Mouse (Mus musculus): ENCODE results near the gene Tpd52l2. TPM values are rescaled to one million over a fixed set of nuclear protein-coding genes. Genes with fewer than 3 reads are reported as not detected.
A peak's percentile ranks its signal among the peaks of the same experiment; 100 is the strongest.

The Tpd52l2 gene
- polyA plus RNA-seq, 1 experiment from 2014 or later = 144 TPM

DNA sequence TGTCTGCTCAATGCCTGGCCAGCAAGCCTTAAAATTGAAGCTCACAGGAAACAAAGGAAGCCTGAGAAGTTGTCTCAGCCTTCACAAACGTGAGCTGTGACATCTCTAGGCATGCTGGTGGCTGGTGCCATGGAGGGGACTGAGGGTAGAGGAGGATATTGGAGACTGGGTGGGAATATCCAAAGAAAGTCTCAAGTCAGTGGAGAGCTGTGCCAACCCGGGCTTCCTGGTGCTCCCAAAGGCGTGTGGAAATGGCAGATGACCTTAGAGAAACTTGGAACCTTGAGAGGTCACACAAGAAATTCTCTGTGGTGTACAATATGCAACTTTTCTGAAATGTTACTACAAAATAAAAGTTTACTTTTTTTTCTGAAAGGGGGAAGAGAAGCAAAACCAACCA, 31.5 kb upstream of the Tpd52l2 start:
- Histone ChIP-seq H3K36me3 (ENCODE audit: insufficient read depth, low read length) (no peaks in the 10 kb centered on the region), H3K27me3 (ENCODE audit: insufficient read depth, low read length) (no peaks in the 10 kb centered on the region), H3K27ac (no peak overlapping the region), H3K9me3 (replicated peaks; ENCODE audit: low read length) (no peaks in the 10 kb centered on the region), H3K4me2 (ENCODE audit: low read length) (no peak overlapping the region), H3K4me1 (replicated peaks; ENCODE audit: insufficient read depth, low read length) (peaks cover 3% of the 10 kb centered on the region; the same call in 1 of the 2 replicates), H3K9ac (ENCODE audit: low read depth, low read length) (no peak overlapping the region), H3K4me3 (replicated peaks; ENCODE audit: low read depth, low read length) (no peak overlapping the region)
- TF ChIP-seq CTCF (IDR thresholded peaks at IDR 0.05; ENCODE audit: low read depth) = no peak
- ATAC-seq (replicated peaks; ENCODE audit: low FRiP score, low read depth) = no peak
- no peak for DNase-seq (ENCODE audit: low spot score)
- WGBS = 60% methylated on average over 3 of the region's 3 CpGs

DNA sequence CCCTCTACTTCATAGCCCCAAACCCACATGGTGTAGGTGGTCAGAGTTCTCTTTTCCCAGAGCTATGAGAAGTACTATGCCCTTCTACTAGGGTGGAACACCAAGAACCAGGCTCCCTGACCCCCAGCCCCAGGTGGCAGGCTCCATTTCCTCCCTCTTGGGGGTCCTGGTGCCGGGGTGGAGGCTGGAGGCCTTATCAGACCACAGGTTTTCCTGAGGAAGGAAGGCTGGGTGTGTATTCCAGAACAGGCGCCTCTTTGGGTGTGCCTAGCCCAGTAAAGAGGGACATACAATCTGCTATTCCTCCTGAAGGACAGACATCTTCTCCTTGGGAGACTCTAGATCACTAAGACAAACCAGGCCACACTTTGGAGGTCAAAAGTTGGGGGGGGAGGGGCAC, 26.7 kb upstream of the Tpd52l2 start:
- H3K9ac ChIP-seq (ENCODE audit: low read depth, low read length) = no peak overlapping the region
- no peak for ATAC-seq (replicated peaks; ENCODE audit: low FRiP score, low read depth)
- WGBS = 78% methylated on average over 2 of the region's 2 CpGs
- no peak overlapping the region for H3K4me3 ChIP-seq (replicated peaks; ENCODE audit: low read depth, low read length)
- TF ChIP-seq CTCF (IDR thresholded peaks at IDR 0.05; ENCODE audit: low read depth) = no peak
- no peak for DNase-seq (ENCODE audit: low spot score)
- H3K27ac ChIP-seq = 0 out of 2 replicates have a peak overlapping the region, but pooled peaks have one; percentile 68
- H3K9me3 ChIP-seq (replicated peaks; ENCODE audit: low read length) = no peaks in the 10 kb centered on the region
- no peaks in the 10 kb centered on the region for H3K27me3 ChIP-seq (ENCODE audit: insufficient read depth, low read length)
- no peak overlapping the region for H3K4me2 ChIP-seq (ENCODE audit: low read length)
- H3K4me1 ChIP-seq (replicated peaks; ENCODE audit: insufficient read depth, low read length) = peaks cover 4% of the 10 kb centered on the region; the same call in 1 of the 2 replicates
- H3K36me3 ChIP-seq (ENCODE audit: insufficient read depth, low read length) = no peaks in the 10 kb centered on the region

DNA sequence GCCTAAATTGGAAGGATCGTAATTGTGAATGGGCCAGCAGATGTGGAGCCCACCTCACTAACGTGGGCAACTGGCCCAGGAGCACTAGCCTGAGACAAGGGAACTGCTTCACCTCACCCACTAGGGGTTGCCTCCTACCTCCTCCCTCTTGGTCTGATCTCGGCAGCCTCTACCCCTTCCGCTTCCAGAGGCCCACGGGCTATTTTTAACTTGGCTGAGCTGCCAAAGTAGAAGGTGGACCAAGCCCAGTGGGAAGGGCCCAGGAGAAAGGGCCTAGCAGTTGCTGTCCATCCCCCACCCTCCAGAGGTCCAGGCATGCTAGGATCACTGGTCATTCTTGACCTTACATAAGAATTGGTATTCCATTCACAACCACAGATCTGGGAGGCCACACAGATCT, 25.7 kb upstream of the Tpd52l2 start:
- TF ChIP-seq CTCF (IDR thresholded peaks at IDR 0.05; ENCODE audit: low read depth) = peak; percentile 13; the same call in 1 of the 2 replicates
- no peak overlapping the region for H3K4me3 ChIP-seq (replicated peaks; ENCODE audit: low read depth, low read length)
- ATAC-seq (replicated peaks; ENCODE audit: low FRiP score, low read depth) (no peak), DNase-seq (ENCODE audit: low spot score) (peak; percentile 54)
- H3K27me3 ChIP-seq (ENCODE audit: insufficient read depth, low read length) = no peaks in the 10 kb centered on the region
- H3K9me3 ChIP-seq (replicated peaks; ENCODE audit: low read length) = no peaks in the 10 kb centered on the region
- H3K4me1 ChIP-seq (replicated peaks; ENCODE audit: insufficient read depth, low read length) = peaks cover 4% of the 10 kb centered on the region; the same call in 1 of the 2 replicates
- 38% methylated on average over 5 of the region's 5 CpGs for WGBS
- H3K9ac ChIP-seq (ENCODE audit: low read depth, low read length) = no peak overlapping the region
- no peak overlapping the region for H3K4me2 ChIP-seq (ENCODE audit: low read length)
- no peaks in the 10 kb centered on the region for H3K36me3 ChIP-seq (ENCODE audit: insufficient read depth, low read length)
- H3K27ac ChIP-seq = peak overlapping the region; percentile 68

DNA sequence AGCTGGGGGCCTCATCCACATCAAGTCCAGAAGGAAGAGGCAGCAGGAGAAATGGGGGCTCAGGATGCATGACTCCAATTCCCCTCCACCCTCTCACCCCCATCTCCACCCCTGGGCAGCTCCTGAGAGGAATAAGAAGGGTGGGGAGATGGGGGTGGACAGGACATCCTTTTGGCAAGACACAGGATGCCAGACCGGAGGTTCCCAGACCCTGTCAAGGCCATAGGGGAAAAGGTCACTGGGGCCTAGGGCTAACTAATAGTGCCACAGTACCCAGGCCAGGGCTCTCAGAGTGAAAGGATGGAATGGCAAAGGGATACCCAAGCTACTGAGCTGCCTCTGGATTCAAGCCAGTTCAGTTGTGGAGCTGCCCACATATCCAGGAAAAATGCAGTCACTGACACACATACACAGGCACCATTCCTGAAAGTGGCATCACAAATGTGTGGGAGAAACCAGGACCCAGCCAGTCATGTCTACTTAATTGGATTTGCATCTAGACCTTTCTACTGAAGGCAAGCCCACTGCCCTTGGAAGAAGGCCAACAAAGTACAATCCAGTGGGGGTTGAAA, 24.6 kb upstream of the Tpd52l2 start:
- 55% methylated on average over 1 of the region's 1 CpGs for WGBS
- H3K27ac ChIP-seq = peak overlapping the region; percentile 68
- TF ChIP-seq CTCF (IDR thresholded peaks at IDR 0.05; ENCODE audit: low read depth) = no peak
- no peak overlapping the region for H3K4me2 ChIP-seq (ENCODE audit: low read length)
- no peaks in the 10 kb centered on the region for H3K9me3 ChIP-seq (replicated peaks; ENCODE audit: low read length)
- H3K36me3 ChIP-seq (ENCODE audit: insufficient read depth, low read length) = no peaks in the 10 kb centered on the region
- no peak overlapping the region for H3K4me3 ChIP-seq (replicated peaks; ENCODE audit: low read depth, low read length)
- ATAC-seq (replicated peaks; ENCODE audit: low FRiP score, low read depth) (no peak; the same call in 1 of the 2 replicates), DNase-seq (ENCODE audit: low spot score) (no peak)
- no peaks in the 10 kb centered on the region for H3K27me3 ChIP-seq (ENCODE audit: insufficient read depth, low read length)
- H3K4me1 ChIP-seq (replicated peaks; ENCODE audit: insufficient read depth, low read length) = peaks cover 4% of the 10 kb centered on the region; the same call in 1 of the 2 replicates
- H3K9ac ChIP-seq (ENCODE audit: low read depth, low read length) = no peak overlapping the region

DNA sequence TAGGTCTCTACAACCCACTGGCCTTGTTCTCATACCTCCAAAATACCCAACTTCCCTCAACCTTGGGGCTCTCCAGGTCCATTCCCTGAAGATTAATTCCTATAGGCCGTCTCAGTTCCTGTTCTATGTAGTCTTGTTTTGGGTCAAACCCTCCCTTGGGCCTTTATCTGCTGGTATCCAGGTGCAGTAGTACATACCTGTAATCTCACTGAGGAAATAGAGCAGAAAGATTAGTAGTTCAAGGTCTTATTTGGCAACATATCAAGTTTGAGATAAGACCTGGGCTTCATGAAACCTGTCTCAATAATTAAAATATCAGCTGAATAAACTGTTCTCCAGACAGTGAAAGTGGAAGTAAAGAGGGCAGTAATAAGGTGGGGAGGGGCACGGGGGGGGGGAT, 13.8 kb upstream of the Tpd52l2 start:
- WGBS = 51% methylated on average over 2 of the region's 2 CpGs
- Histone ChIP-seq H3K4me3 (replicated peaks; ENCODE audit: low read depth, low read length) (no peak overlapping the region), H3K4me2 (ENCODE audit: low read length) (peak overlapping the region; percentile 13; the same call in 1 of the 2 replicates), H3K4me1 (replicated peaks; ENCODE audit: insufficient read depth, low read length) (peaks cover 26% of the 10 kb centered on the region), H3K9ac (ENCODE audit: low read depth, low read length) (no peak overlapping the region), H3K9me3 (replicated peaks; ENCODE audit: low read length) (no peaks in the 10 kb centered on the region), H3K27ac (peak overlapping the region; percentile 51), H3K36me3 (ENCODE audit: insufficient read depth, low read length) (no peaks in the 10 kb centered on the region), H3K27me3 (ENCODE audit: insufficient read depth, low read length) (no peaks in the 10 kb centered on the region)
- TF ChIP-seq CTCF (IDR thresholded peaks at IDR 0.05; ENCODE audit: low read depth) = no peak
- ATAC-seq (replicated peaks; ENCODE audit: low FRiP score, low read depth) (no peak), DNase-seq (ENCODE audit: low spot score) (no peak)

DNA sequence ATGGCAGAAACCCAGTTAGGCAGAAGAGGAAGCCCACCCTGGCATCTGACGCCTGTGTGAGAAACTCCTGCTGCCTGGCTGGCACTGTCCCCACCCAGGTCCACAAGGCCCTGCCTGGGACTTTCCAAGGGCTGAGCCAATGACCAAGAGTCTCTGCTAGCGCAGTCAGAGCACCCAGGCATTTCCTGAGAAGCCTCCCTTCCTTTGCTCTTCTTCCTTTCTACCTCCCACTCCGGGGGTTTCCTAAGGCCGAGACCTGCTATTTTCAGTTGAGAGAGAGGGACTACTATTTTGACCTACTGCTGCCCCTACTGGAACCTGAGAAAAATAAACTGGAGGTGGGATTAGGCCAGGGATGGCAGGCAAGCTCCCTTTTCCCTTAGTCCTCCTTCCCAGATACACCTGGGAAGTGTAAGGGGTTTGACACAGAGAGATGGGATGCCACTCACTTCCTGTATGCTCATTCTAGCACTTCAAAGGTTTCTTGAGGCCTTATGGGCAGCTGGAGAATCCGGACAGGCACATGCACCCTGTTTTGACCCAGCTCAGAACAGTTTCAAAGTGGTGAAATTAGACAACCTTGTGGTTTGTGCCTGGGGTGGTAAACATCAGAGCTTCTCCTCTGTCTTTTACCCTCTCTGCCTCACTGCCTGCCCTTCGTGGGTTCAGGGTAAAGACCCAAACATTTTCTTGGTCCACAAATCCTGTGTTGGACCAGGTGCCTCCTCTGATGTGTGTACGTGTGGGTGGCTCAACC, 13.2 kb upstream of the Tpd52l2 start:
- Histone ChIP-seq H3K9me3 (replicated peaks; ENCODE audit: low read length) (no peaks in the 10 kb centered on the region), H3K27ac (peak overlapping the region; percentile 51), H3K36me3 (ENCODE audit: insufficient read depth, low read length) (no peaks in the 10 kb centered on the region), H3K4me2 (ENCODE audit: low read length) (peak overlapping the region; percentile 13; the same call in 1 of the 2 replicates), H3K4me1 (replicated peaks; ENCODE audit: insufficient read depth, low read length) (peaks cover 30% of the 10 kb centered on the region), H3K9ac (ENCODE audit: low read depth, low read length) (no peak overlapping the region), H3K4me3 (replicated peaks; ENCODE audit: low read depth, low read length) (no peak overlapping the region), H3K27me3 (ENCODE audit: insufficient read depth, low read length) (no peaks in the 10 kb centered on the region)
- DNase-seq (ENCODE audit: low spot score) = peak; percentile 88
- WGBS = 24% methylated on average over 7 of the region's 7 CpGs
- no peak for ATAC-seq (replicated peaks; ENCODE audit: low FRiP score, low read depth)
- TF ChIP-seq CTCF (IDR thresholded peaks at IDR 0.05; ENCODE audit: low read depth) = peak; percentile 60
